Mouse (Mus musculus): ENCODE data around the gene Mecp2. TPM values are rescaled to one million over a fixed set of nuclear protein-coding genes. Genes with fewer than 3 reads are reported as not detected.

Mecp2 gene
- polyA plus RNA-seq, 1 experiment, result 9.2 TPM

- no peaks in the 10 kb centered on the region for H3K27me3 ChIP-seq (ENCODE audit: control insufficient read depth, insufficient read depth, insufficient read length)
- no peaks in the 10 kb centered on the region for H3K79me2 ChIP-seq (ENCODE audit: control insufficient read depth, insufficient read depth)
- H3K36me3 ChIP-seq (ENCODE audit: control insufficient read depth, insufficient read depth), result no peaks in the 10 kb centered on the region
- TF ChIP-seq TCF3 (IDR thresholded peaks at IDR 0.05; ENCODE audit: insufficient read length, low read depth) (no peak), POLR2A (IDR thresholded peaks at IDR 0.05; ENCODE audit: insufficient read length, low read depth) (no peak)
- peak overlapping the region; percentile 80 for H3K4me2 ChIP-seq (ENCODE audit: low read depth)
- peak overlapping the region; percentile 5 for H3K4me3 ChIP-seq
- H3ac ChIP-seq (ENCODE audit: control insufficient read depth, insufficient read length), result no peak overlapping the region
These were observed 19.7 kb downstream of the Mecp2 start for GRCm38 (mm10) chrX:74115511-74115910.

GRCm38 (mm10) chrX:74114036-74114435 lies 21.1 kb downstream of the Mecp2 start:
- Histone ChIP-seq H3ac (ENCODE audit: control insufficient read depth, insufficient read length) (no peak overlapping the region), H3K27me3 (ENCODE audit: control insufficient read depth, insufficient read depth, insufficient read length) (no peaks in the 10 kb centered on the region), H3K4me2 (ENCODE audit: low read depth) (no peak overlapping the region), H3K79me2 (ENCODE audit: control insufficient read depth, insufficient read depth) (no peaks in the 10 kb centered on the region), H3K4me3 (no peak overlapping the region), H3K36me3 (ENCODE audit: control insufficient read depth, insufficient read depth) (no peaks in the 10 kb centered on the region)
- no peak for TF ChIP-seq MYOG (IDR thresholded peaks at IDR 0.05; ENCODE audit: control insufficient read depth in 1 of 3, insufficient read depth in 1 of 3, insufficient read length in 2 of 3, low read depth in 2 of 3)
- no peak for TF ChIP-seq POLR2AphosphoS2 (IDR thresholded peaks at IDR 0.05; ENCODE audit: insufficient read length, low read depth)
- TF ChIP-seq E2F4 (IDR thresholded peaks at IDR 0.05; ENCODE audit: insufficient read depth), result no peak
- TF ChIP-seq REST (IDR thresholded peaks at IDR 0.05; ENCODE audit: insufficient read depth, insufficient read length), result no peak
- TF ChIP-seq TCF3 (IDR thresholded peaks at IDR 0.05; ENCODE audit: insufficient read length, low read depth), result no peak
- no peak for TF ChIP-seq TCF12 (IDR thresholded peaks at IDR 0.05; ENCODE audit: insufficient read depth, poor library complexity, severe bottlenecking)
- no peak for TF ChIP-seq CEBPB (IDR thresholded peaks at IDR 0.05; ENCODE audit: insufficient read depth, poor library complexity, severe bottlenecking)
- no peak for TF ChIP-seq SRF (IDR thresholded peaks at IDR 0.05; ENCODE audit: control insufficient read depth, insufficient read length, low read depth)
- TF ChIP-seq USF1 (IDR thresholded peaks at IDR 0.05; ENCODE audit: low read depth), result no peak
- no peak for TF ChIP-seq POLR2A (IDR thresholded peaks at IDR 0.05; ENCODE audit: insufficient read length, low read depth)
- no peak for TF ChIP-seq MYOD1 (IDR thresholded peaks at IDR 0.05; ENCODE audit: control insufficient read depth in 1 of 3, insufficient read length in 2 of 3, low read depth in 2 of 3)
- no peak for TF ChIP-seq MAX (IDR thresholded peaks at IDR 0.05; ENCODE audit: low read depth)

GRCm38 (mm10) chrX:74108747-74109146 lies 26.4 kb downstream of the Mecp2 start:
- Histone ChIP-seq H3K79me2 (ENCODE audit: control insufficient read depth, insufficient read depth) (no peaks in the 10 kb centered on the region), H3ac (ENCODE audit: control insufficient read depth, insufficient read length) (no peak overlapping the region), H3K36me3 (ENCODE audit: control insufficient read depth, insufficient read depth) (no peaks in the 10 kb centered on the region), H3K4me3 (no peak overlapping the region), H3K27me3 (ENCODE audit: control insufficient read depth, insufficient read depth, insufficient read length) (no peaks in the 10 kb centered on the region), H3K4me2 (ENCODE audit: low read depth) (no peak overlapping the region)
- TF ChIP-seq MAX (IDR thresholded peaks at IDR 0.05; ENCODE audit: low read depth) (no peak), SRF (IDR thresholded peaks at IDR 0.05; ENCODE audit: control insufficient read depth, insufficient read length, low read depth) (no peak), TCF12 (IDR thresholded peaks at IDR 0.05; ENCODE audit: insufficient read depth, poor library complexity, severe bottlenecking) (no peak), TCF3 (IDR thresholded peaks at IDR 0.05; ENCODE audit: insufficient read length, low read depth) (no peak), POLR2AphosphoS2 (IDR thresholded peaks at IDR 0.05; ENCODE audit: insufficient read length, low read depth) (no peak), MYOG (IDR thresholded peaks at IDR 0.05; ENCODE audit: control insufficient read depth in 1 of 3, insufficient read depth in 1 of 3, insufficient read length in 2 of 3, low read depth in 2 of 3) (no peak), E2F4 (IDR thresholded peaks at IDR 0.05; ENCODE audit: insufficient read depth) (no peak), POLR2A (IDR thresholded peaks at IDR 0.05; ENCODE audit: insufficient read length, low read depth) (no peak), REST (IDR thresholded peaks at IDR 0.05; ENCODE audit: insufficient read depth, insufficient read length) (no peak), MYOD1 (IDR thresholded peaks at IDR 0.05; ENCODE audit: control insufficient read depth in 1 of 3, insufficient read length in 2 of 3, low read depth in 2 of 3) (no peak), CEBPB (IDR thresholded peaks at IDR 0.05; ENCODE audit: insufficient read depth, poor library complexity, severe bottlenecking) (no peak)

GRCm38 (mm10) chrX:74105916-74106315 lies 29.2 kb downstream of the Mecp2 start:
- Histone ChIP-seq H3K36me3 (ENCODE audit: control insufficient read depth, insufficient read depth) (no peaks in the 10 kb centered on the region), H3K4me3 (no peak overlapping the region), H3K4me2 (ENCODE audit: low read depth) (no peak overlapping the region), H3K79me2 (ENCODE audit: control insufficient read depth, insufficient read depth) (no peaks in the 10 kb centered on the region), H3ac (ENCODE audit: control insufficient read depth, insufficient read length) (no peak overlapping the region), H3K27me3 (ENCODE audit: control insufficient read depth, insufficient read depth, insufficient read length) (no peaks in the 10 kb centered on the region)
- TF ChIP-seq POLR2AphosphoS2 (IDR thresholded peaks at IDR 0.05; ENCODE audit: insufficient read length, low read depth), result no peak
- TF ChIP-seq E2F4 (IDR thresholded peaks at IDR 0.05; ENCODE audit: insufficient read depth), result no peak
- TF ChIP-seq POLR2A (IDR thresholded peaks at IDR 0.05; ENCODE audit: insufficient read length, low read depth), result no peak
- no peak for TF ChIP-seq TCF12 (IDR thresholded peaks at IDR 0.05; ENCODE audit: insufficient read depth, poor library complexity, severe bottlenecking)
- no peak for TF ChIP-seq MYOD1 (IDR thresholded peaks at IDR 0.05; ENCODE audit: control insufficient read depth in 1 of 3, insufficient read length in 2 of 3, low read depth in 2 of 3)
- no peak for TF ChIP-seq USF1 (IDR thresholded peaks at IDR 0.05; ENCODE audit: low read depth)
- no peak for TF ChIP-seq REST (IDR thresholded peaks at IDR 0.05; ENCODE audit: insufficient read depth, insufficient read length)
- no peak for TF ChIP-seq MYOG (IDR thresholded peaks at IDR 0.05; ENCODE audit: control insufficient read depth in 1 of 3, insufficient read depth in 1 of 3, insufficient read length in 2 of 3, low read depth in 2 of 3)
- TF ChIP-seq MAX (IDR thresholded peaks at IDR 0.05; ENCODE audit: low read depth), result no peak
- TF ChIP-seq TCF3 (IDR thresholded peaks at IDR 0.05; ENCODE audit: insufficient read length, low read depth), result no peak

- no peak for TF ChIP-seq POLR2A (IDR thresholded peaks at IDR 0.05; ENCODE audit: insufficient read length, low read depth)
- no peak for TF ChIP-seq TCF3 (IDR thresholded peaks at IDR 0.05; ENCODE audit: insufficient read length, low read depth)
- no peak for TF ChIP-seq MYOG (IDR thresholded peaks at IDR 0.05; ENCODE audit: control insufficient read depth in 1 of 3, insufficient read depth in 1 of 3, insufficient read length in 2 of 3, low read depth in 2 of 3)
- TF ChIP-seq POLR2AphosphoS2 (IDR thresholded peaks at IDR 0.05; ENCODE audit: insufficient read length, low read depth), result no peak
- no peak for TF ChIP-seq TCF12 (IDR thresholded peaks at IDR 0.05; ENCODE audit: insufficient read depth, poor library complexity, severe bottlenecking)
- TF ChIP-seq MAX (IDR thresholded peaks at IDR 0.05; ENCODE audit: low read depth), result no peak
- TF ChIP-seq E2F4 (IDR thresholded peaks at IDR 0.05; ENCODE audit: insufficient read depth), result no peak
- TF ChIP-seq CEBPB (IDR thresholded peaks at IDR 0.05; ENCODE audit: insufficient read depth, poor library complexity, severe bottlenecking), result no peak
- no peak for TF ChIP-seq MYOD1 (IDR thresholded peaks at IDR 0.05; ENCODE audit: control insufficient read depth in 1 of 3, insufficient read length in 2 of 3, low read depth in 2 of 3)
- TF ChIP-seq REST (IDR thresholded peaks at IDR 0.05; ENCODE audit: insufficient read depth, insufficient read length), result no peak
- no peak for TF ChIP-seq SRF (IDR thresholded peaks at IDR 0.05; ENCODE audit: control insufficient read depth, insufficient read length, low read depth)
- no peak for TF ChIP-seq USF1 (IDR thresholded peaks at IDR 0.05; ENCODE audit: low read depth)
- Histone ChIP-seq H3K79me2 (ENCODE audit: control insufficient read depth, insufficient read depth) (no peaks in the 10 kb centered on the region), H3K4me3 (no peak overlapping the region), H3K36me3 (ENCODE audit: control insufficient read depth, insufficient read depth) (no peaks in the 10 kb centered on the region), H3K4me2 (ENCODE audit: low read depth) (peak overlapping the region; percentile 45), H3ac (ENCODE audit: control insufficient read depth, insufficient read length) (no peak overlapping the region), H3K27me3 (ENCODE audit: control insufficient read depth, insufficient read depth, insufficient read length) (no peaks in the 10 kb centered on the region)
These were observed 31.5 kb downstream of the Mecp2 start for GRCm38 (mm10) chrX:74103457-74104188.

All from myocyte (in vitro differentiated cells).